Mouse (Mus musculus) forebrain, embryonic 15.5 days (tissue): ENCODE results near the gene Cmtm7. TPM values are rescaled to one million over a fixed set of nuclear protein-coding genes. Genes with fewer than 3 reads are reported as not detected.

ENCODE experiments used
- polyA plus RNA-seq: library from polyadenylated mRNA; unstranded; fragments of >200 nt; fragmentation: Nextera tagmentation; extraction: Ambion mirVana; gene quantifications from 2 replicates; pipeline ENCODE4 v1.2.1, GENCODE M21; 2015

Gene Cmtm7
- polyA plus RNA-seq, 1 experiment from 2014 or later: 15.2 TPM

Other genes starting within 250 kb of the Cmtm7 start
- 0.11 and 0.14 TPM in 2 replicates for gene Trim71, start 217.5 kb downstream of the Cmtm7 start, polyA plus RNA-seq
- 57.9 and 60.1 TPM in 2 replicates for gene Cnot10, start 141.7 kb downstream of the Cmtm7 start, polyA plus RNA-seq
- 110 and 113 TPM in 2 replicates for gene Dync1li1, start 93.1 kb downstream of the Cmtm7 start, polyA plus RNA-seq
- 24.7 and 26.5 TPM in 2 replicates for gene Cmtm6, start 50.7 kb downstream of the Cmtm7 start, polyA plus RNA-seq
- 7.9 and 8.4 TPM in 2 replicates for gene Cmtm8, start 62.3 kb upstream of the Cmtm7 start, polyA plus RNA-seq
- gene Gpd1l, start 152.1 kb upstream of the Cmtm7 start, polyA plus RNA-seq: 29.9 and 30.9 TPM in 2 replicates
- 1.9 and 2.6 TPM in 2 replicates for gene Osbpl10, start 196.7 kb upstream of the Cmtm7 start, polyA plus RNA-seq
- gene Rps27rt, start 200.9 kb upstream of the Cmtm7 start, polyA plus RNA-seq: 229 and 257 TPM in 2 replicates